Mouse (Mus musculus) MEL (cell line): ENCODE measurements around the gene Glt28d2. TPM values are rescaled to one million over a fixed set of nuclear protein-coding genes. Genes with fewer than 3 reads are reported as not detected.

Source experiments
- DNase-seq: peaks from one replicate; pipeline ENCODE4 v3.0.0; 2011; ENCODE audit warnings: low read depth, low spot score
- H3K27ac ChIP-seq: 2 replicates; pipeline ENCODE4 v1.5.1; 2012; ENCODE audit warnings: low read depth, mild to moderate bottlenecking, control low read depth, low read length, moderate library complexity; ENCODE audit not compliant: control insufficient read depth
- H3K27me3 ChIP-seq, 2 experiments: fragments of 150-350 bp in 1 of 2; sonication (generic) in 1 of 2; 2 replicates each; pipeline ENCODE4 v1.6.1; 2012; ENCODE audit warnings: low read length in 2 of 2, mild to moderate bottlenecking in 2 of 2, improper control_type of control experiment in 1 of 2, moderate library complexity in 1 of 2; ENCODE audit not compliant: insufficient read depth in 2 of 2, control insufficient read depth in 1 of 2
- H3K36me3 ChIP-seq, 2 experiments: 2 replicates each; pipeline ENCODE4 v1.6.1; 2012 to 2014; ENCODE audit warnings: low read length in 2 of 2, improper control_type of control experiment in 1 of 2, inconsistent platforms in 1 of 2, mild to moderate bottlenecking in 1 of 2; ENCODE audit not compliant: insufficient read depth in 2 of 2, control insufficient read depth in 1 of 2
- H3K4me1 ChIP-seq, 2 experiments: fragments of 150-350 bp in 1 of 2; sonication (generic) in 1 of 2; 2 replicates each; pipeline ENCODE4 v1.6.1; 2012; ENCODE audit warnings: low read length in 2 of 2, improper control_type of control experiment in 1 of 2, mild to moderate bottlenecking in 1 of 2; ENCODE audit not compliant: insufficient read depth in 2 of 2, control insufficient read depth in 1 of 2
- H3K4me3 ChIP-seq, 2 experiments: fragments of 150-350 bp in 1 of 2; sonication (generic) in 1 of 2; 2 replicates each; pipeline ENCODE4 v1.5.1; 2012; ENCODE audit warnings: low read depth in 2 of 2, low read length in 2 of 2, mild to moderate bottlenecking in 2 of 2, moderate library complexity in 2 of 2, control low read depth in 1 of 2, improper control_type of control experiment in 1 of 2; ENCODE audit not compliant: control insufficient read depth in 1 of 2, insufficient read depth in 1 of 2
- H3K79me2 ChIP-seq: 2 replicates; pipeline ENCODE4 v1.6.1; 2012; ENCODE audit warnings: mild to moderate bottlenecking, low read length, moderate library complexity; ENCODE audit not compliant: control insufficient read depth, poor library complexity, insufficient read depth
- H3K9ac ChIP-seq: 2 replicates; pipeline ENCODE4 v1.6.1; 2012; ENCODE audit warnings: low read depth, mild to moderate bottlenecking, control low read depth, low read length, moderate library complexity; ENCODE audit not compliant: control insufficient read depth, poor library complexity, severe bottlenecking
- H3K9me3 ChIP-seq: fragments of 150-350 bp; sonication (generic); replicated peaks from 2 replicates; pipeline ENCODE4 v1.6.1; 2012; ENCODE audit warnings: mild to moderate bottlenecking, low read length, improper control_type of control experiment, moderate library complexity; ENCODE audit not compliant: insufficient read depth
- CHD1 ChIP-seq: IDR thresholded peaks from 2 replicates; pipeline ENCODE4 v1.6.1; 2012; ENCODE audit warnings: low read depth, mild to moderate bottlenecking, inconsistent platforms, low read length, improper control_type of control experiment
- CHD2 ChIP-seq: IDR thresholded peaks from 2 replicates; pipeline ENCODE4 v1.6.1; 2011; ENCODE audit warnings: low read length, improper control_type of control experiment
- CTCF ChIP-seq, 3 experiments: IDR thresholded peaks in 2 of 3; conservative IDR thresholded peaks in 1 of 3; 2 replicates each; pipeline ENCODE4 v1.5.1; 2011 to 2012; ENCODE audit warnings: low read length in 3 of 3, low read depth in 2 of 3, mild to moderate bottlenecking in 2 of 3, improper control_type of control experiment in 1 of 3, inconsistent platforms in 1 of 3, mixed read lengths in 1 of 3, moderate library complexity in 1 of 3; ENCODE audit not compliant: control insufficient read depth in 1 of 3, insufficient read depth in 1 of 3, poor library complexity in 1 of 3, severe bottlenecking in 1 of 3
- EP300 ChIP-seq, 2 experiments: IDR thresholded peaks; 2 replicates each; pipeline ENCODE4 v1.6.1; 2011; ENCODE audit warnings: improper control_type of control experiment in 2 of 2, low read length in 2 of 2, low read depth in 1 of 2, mild to moderate bottlenecking in 1 of 2
- ETS1 ChIP-seq: IDR thresholded peaks from 2 replicates; pipeline ENCODE4 v1.6.1; 2012; ENCODE audit warnings: low read depth, mild to moderate bottlenecking, inconsistent platforms, low read length, improper control_type of control experiment, moderate library complexity
- GABPA ChIP-seq: IDR thresholded peaks from 2 replicates; pipeline ENCODE4 v1.6.1; 2012; ENCODE audit warnings: low read depth, mild to moderate bottlenecking, inconsistent platforms, low read length, improper control_type of control experiment, moderate library complexity
- GATA1 ChIP-seq: IDR thresholded peaks from 2 replicates; pipeline ENCODE4 v1.6.1; 2011; ENCODE audit warnings: low read depth, low read length, improper control_type of control experiment
- JUND ChIP-seq: IDR thresholded peaks from 2 replicates; pipeline ENCODE4 v1.6.1; 2011; ENCODE audit warnings: low read depth, mild to moderate bottlenecking, improper control_type of control experiment, low read length
- MAFK ChIP-seq: IDR thresholded peaks from 2 replicates; pipeline ENCODE4 v1.6.1; 2011; ENCODE audit warnings: low read depth, mild to moderate bottlenecking, low read length, improper control_type of control experiment, borderline replicate concordance
- MAZ ChIP-seq: IDR thresholded peaks from 2 replicates; pipeline ENCODE4 v1.6.1; 2012; ENCODE audit warnings: low read depth, mild to moderate bottlenecking, inconsistent platforms, low read length, improper control_type of control experiment
- MYB ChIP-seq: IDR thresholded peaks from 2 replicates; pipeline ENCODE4 v1.6.1; 2011; ENCODE audit warnings: mild to moderate bottlenecking, low read depth, low read length, improper control_type of control experiment
- NRF1 ChIP-seq: IDR thresholded peaks from 2 replicates; pipeline ENCODE4 v1.6.1; 2014; ENCODE audit warnings: low read depth, mild to moderate bottlenecking, inconsistent platforms, low read length, improper control_type of control experiment, moderate library complexity; ENCODE audit not compliant: poor library complexity, insufficient read depth, severe bottlenecking
- POLR2AphosphoS5 ChIP-seq: IDR thresholded peaks from 2 replicates; pipeline ENCODE4 v1.6.1; 2012; ENCODE audit warnings: low read depth, borderline replicate concordance, mild to moderate bottlenecking, inconsistent platforms, low read length, moderate library complexity, mixed read lengths
- SMC3 ChIP-seq: IDR thresholded peaks from 2 replicates; pipeline ENCODE4 v1.6.1; 2011; ENCODE audit warnings: low read depth, low read length, improper control_type of control experiment
- TAL1 ChIP-seq: IDR thresholded peaks from 2 replicates; pipeline ENCODE4 v1.6.1; 2012; ENCODE audit warnings: mild to moderate bottlenecking, inconsistent platforms, low read length, moderate library complexity, mixed read lengths
- TBP ChIP-seq: IDR thresholded peaks from 2 replicates; pipeline ENCODE4 v1.8.0; 2011; ENCODE audit warnings: low read depth, low read length, improper control_type of control experiment
- TCF12 ChIP-seq: IDR thresholded peaks from 2 replicates; pipeline ENCODE4 v1.6.1; 2014; ENCODE audit warnings: low read depth, mild to moderate bottlenecking, inconsistent platforms, low read length, improper control_type of control experiment, moderate library complexity
- UBTF ChIP-seq: IDR thresholded peaks from 2 replicates; pipeline ENCODE4 v1.6.1; 2012; ENCODE audit warnings: low read depth, mild to moderate bottlenecking, inconsistent platforms, low read length, improper control_type of control experiment, moderate library complexity, borderline replicate concordance; ENCODE audit not compliant: insufficient read depth
- USF2 ChIP-seq, 2 experiments: IDR thresholded peaks; 2 replicates each; pipeline ENCODE4 v1.6.1; 2011 to 2012; ENCODE audit warnings: improper control_type of control experiment in 2 of 2, low read length in 2 of 2, borderline replicate concordance in 1 of 2, inconsistent platforms in 1 of 2, low read depth in 1 of 2, mild to moderate bottlenecking in 1 of 2; ENCODE audit not compliant: insufficient read depth in 1 of 2
- ZC3H11A ChIP-seq: IDR thresholded peaks from 2 replicates; pipeline ENCODE4 v1.6.1; 2012; ENCODE audit warnings: low read depth, mild to moderate bottlenecking, inconsistent platforms, low read length, improper control_type of control experiment
- ZNF384 ChIP-seq: IDR thresholded peaks from 2 replicates; pipeline ENCODE4 v1.6.1; 2012; ENCODE audit warnings: low read depth, mild to moderate bottlenecking, inconsistent platforms, low read length, improper control_type of control experiment
- polyA plus RNA-seq, 2 experiments: library from polyadenylated mRNA; stranded (reverse) in 1 of 2; unstranded in 1 of 2; fragments of >175 nt in 1 of 2; fragments of >200 nt in 1 of 2; gene quantifications; 2 replicates each; pipeline versions ENCODE4 v1.2.1 to v1.2.4; 2012; ENCODE audit warnings: low replicate concordance in 2 of 2, low read depth in 1 of 2; ENCODE audit not compliant: insufficient read length in 2 of 2, insufficient read depth in 1 of 2, missing spikeins in 1 of 2
- total RNA-seq: library from RNA; depleted of rRNA; stranded (reverse); fragments of 300-350 nt; gene quantifications from 2 replicates; pipeline ENCODE4 v1.2.3, GENCODE M21; 2012

Glt28d2 gene
- total and polyA plus RNA-seq, 3 experiments, result not detected

DNA sequence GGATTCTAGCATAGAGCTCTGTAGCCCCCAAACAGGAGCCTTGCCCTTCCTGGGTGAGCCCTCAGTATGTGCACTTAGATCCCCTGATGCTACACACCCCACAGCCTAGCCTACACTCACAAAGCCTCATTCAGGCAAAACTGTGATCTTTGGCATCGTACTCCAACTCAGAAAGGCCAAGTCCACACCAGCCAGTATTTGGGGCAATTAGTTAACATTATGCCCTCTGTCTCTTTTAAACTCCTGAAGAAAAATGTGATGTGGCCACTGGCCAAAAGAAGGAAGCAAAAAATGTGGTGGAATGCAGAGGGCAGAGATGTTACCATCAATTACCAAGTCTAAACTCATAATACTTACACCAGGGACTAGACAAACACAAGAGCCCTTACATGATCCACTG, 55.5 kb downstream of the Glt28d2 start:
- no peak overlapping the region for H3K9ac ChIP-seq
- H3K79me2 ChIP-seq, result no peaks in the 10 kb centered on the region
- H3K9me3 ChIP-seq, result no peaks in the 10 kb centered on the region
- H3K36me3 ChIP-seq, result no peaks in the 10 kb centered on the region
- no peak overlapping the region for H3K4me3 ChIP-seq
- no peak overlapping the region for H3K27ac ChIP-seq
- no peaks in the 10 kb centered on the region for H3K27me3 ChIP-seq
- H3K4me1 ChIP-seq, result no peaks in the 10 kb centered on the region
- no peak for DNase-seq
- TF ChIP-seq GATA1 (no peak), ZC3H11A (no peak), CTCF (IDR thresholded peaks at IDR 0.05 in 2 of 3, conservative IDR thresholded peaks at IDR 0.05 in 1 of 3; ENCODE audit: control insufficient read depth in 1 of 3, insufficient read depth in 1 of 3, low read depth in 2 of 3, low read length in 3 of 3, poor library complexity in 1 of 3, severe bottlenecking in 1 of 3) (no peak), MYB (no peak), ETS1 (no peak), CHD2 (no peak), JUND (no peak), ZNF384 (no peak)

DNA sequence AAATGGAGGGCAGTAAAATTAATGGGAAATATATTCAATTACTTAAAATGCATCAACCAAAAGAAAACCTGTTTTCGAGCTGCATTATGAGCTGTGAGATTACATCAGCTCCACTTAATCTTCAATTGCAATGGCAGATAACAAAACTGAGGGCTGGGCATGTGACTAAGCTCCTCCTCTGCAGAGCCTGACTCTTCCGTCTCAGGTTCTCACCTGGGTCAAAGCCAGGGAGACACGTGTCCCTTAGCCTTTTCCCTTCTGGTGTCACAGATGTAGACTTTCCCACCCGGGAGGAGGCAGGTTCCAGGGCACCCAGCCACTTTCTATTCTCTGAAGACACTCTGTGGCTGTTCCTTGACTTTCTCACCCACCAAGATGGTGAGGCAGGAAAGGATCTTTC, 58.3 kb downstream of the Glt28d2 start:
- no peaks in the 10 kb centered on the region for H3K4me1 ChIP-seq
- H3K27me3 ChIP-seq, result no peaks in the 10 kb centered on the region
- no peak overlapping the region for H3K27ac ChIP-seq
- TF ChIP-seq CHD1 (no peak), EP300 (IDR thresholded peaks at IDR 0.05; ENCODE audit: low read depth in 1 of 2, low read length in 2 of 2) (no peak), TBP (no peak), UBTF (no peak), USF2 (IDR thresholded peaks at IDR 0.05; ENCODE audit: borderline replicate concordance in 1 of 2, insufficient read depth in 1 of 2, low read depth in 1 of 2, low read length in 2 of 2) (no peak), MAFK (no peak), NRF1 (no peak), SMC3 (no peak), GABPA (no peak), TAL1 (no peak), MAZ (no peak), TCF12 (no peak), POLR2AphosphoS5 (no peak)
- no peak overlapping the region for H3K9ac ChIP-seq
- no peak for DNase-seq
- H3K79me2 ChIP-seq, result no peaks in the 10 kb centered on the region
- no peak overlapping the region for H3K4me3 ChIP-seq
- no peaks in the 10 kb centered on the region for H3K36me3 ChIP-seq
- H3K9me3 ChIP-seq, result no peaks in the 10 kb centered on the region
